Mouse (Mus musculus) MEL-GATA-1-ER (cell line): Measurements from ENCODE around the gene Lbp.

Experiments
- DNase-seq: peaks from one replicate; pipeline ENCODE4 v3.0.0-alpha.2; 2012; ENCODE audit warnings: low read depth; ENCODE audit errors: extremely low read depth

Gene Lbp

GRCm38 (mm10) chr2:158308276-158308675 lies 2.0 kb downstream of the Lbp start:
- DNase-seq: no peak

- DNase-seq: no peak
Observed at GRCm38 (mm10) chr2:158313089-158313488, 6.8 kb downstream of the Lbp start.

- DNase-seq: no peak
Observed at GRCm38 (mm10) chr2:158316371-158316770, 10.1 kb downstream of the Lbp start.

- peak; percentile 33 for DNase-seq
Observed at GRCm38 (mm10) chr2:158317026-158317425, 10.7 kb downstream of the Lbp start.

- DNase-seq: no peak
Observed at GRCm38 (mm10) chr2:158321596-158321995, 15.3 kb downstream of the Lbp start.

GRCm38 (mm10) chr2:158322845-158323244 lies 16.6 kb downstream of the Lbp start:
- DNase-seq: no peak

GRCm38 (mm10) chr2:158324531-158325190 lies 18.4 kb downstream of the Lbp start:
- no peak for DNase-seq

GRCm38 (mm10) chr2:158325609-158326008 lies 19.3 kb downstream of the Lbp start:
- no peak for DNase-seq

GRCm38 (mm10) chr2:158334356-158334755 lies 28.1 kb downstream of the Lbp start:
- no peak for DNase-seq

- DNase-seq: no peak
Observed at GRCm38 (mm10) chr2:158337698-158338097, 31.4 kb downstream of the Lbp start.

GRCm38 (mm10) chr2:158339948-158340564 lies 33.8 kb downstream of the Lbp start:
- no peak for DNase-seq

- DNase-seq: no peak
Observed at GRCm38 (mm10) chr2:158341324-158341723, 35.0 kb downstream of the Lbp start.

- no peak for DNase-seq
Observed at GRCm38 (mm10) chr2:158343495-158343894, 37.2 kb downstream of the Lbp start.

GRCm38 (mm10) chr2:158346467-158346866 lies 40.2 kb downstream of the Lbp start:
- no peak for DNase-seq

GRCm38 (mm10) chr2:158347868-158348267 lies 41.6 kb downstream of the Lbp start:
- DNase-seq: no peak

GRCm38 (mm10) chr2:158352801-158353520 lies 46.7 kb downstream of the Lbp start:
- DNase-seq: no peak

- no peak for DNase-seq
Observed at GRCm38 (mm10) chr2:158354348-158355114, 48.2 kb downstream of the Lbp start.

- DNase-seq: no peak
Observed at GRCm38 (mm10) chr2:158355238-158355637, 48.9 kb downstream of the Lbp start.

- no peak for DNase-seq
Observed at GRCm38 (mm10) chr2:158356121-158356520, 49.8 kb downstream of the Lbp start.

GRCm38 (mm10) chr2:158359757-158360620 lies 53.7 kb downstream of the Lbp start:
- no peak for DNase-seq
